In genomic region chr19:7055173-7055572, GRCm38 (mm10) we compare ENCODE assay signal across 9 mouse cellular contexts. TPM values are rescaled to one million over a fixed set of nuclear protein-coding genes. Genes with fewer than 3 reads are reported as not detected.
DNase-seq lines count a peak whose midpoint lies in the region; ATAC-seq and TF ChIP-seq lines count a peak whose summit lies in the region.
"Had no signal": no experiment of that assay in that cellular context is flagged by ENCODE, and none has a peak within 500 bp of the region (broad histone marks: within the 10 kb centered on the region; RNA-seq: fewer than 3 reads in every experiment).

No protein-coding gene starts in this region.

- ATAC-seq in heart, embryonic 14.5 days (ENCODE audit: insufficient number of reproducible peaks, insufficient read depth, low FRiP score, low read depth): no peak
- no peak for ATAC-seq in heart, postnatal 0 days (ENCODE audit: insufficient read depth, low read depth)
- no peak for ATAC-seq in forebrain, embryonic 16.5 days

- TF ChIP-seq EP300 in heart, postnatal 0 days (IDR thresholded peaks at IDR 0.05; ENCODE audit: low read depth): no peak

- H3K27me3 ChIP-seq in heart, embryonic 14.5 days (ENCODE audit: control insufficient read depth, insufficient read depth, low read length): no peaks in the 10 kb centered on the region
- peaks cover 21% of the 10 kb centered on the region; the same call in 1 of the 2 replicates for H3K27me3 ChIP-seq in heart, embryonic 10.5 days (ENCODE audit: insufficient read depth, poor library complexity, severe bottlenecking)
- H3K27me3 ChIP-seq in heart, postnatal 0 days (ENCODE audit: control insufficient read depth, insufficient read depth, low read length): no peaks in the 10 kb centered on the region
- peaks cover 48% of the 10 kb centered on the region for H3K27me3 ChIP-seq in midbrain, embryonic 10.5 days (ENCODE audit: low read depth, poor library complexity, severe bottlenecking)
- no peaks in the 10 kb centered on the region for H3K27me3 ChIP-seq in forebrain, embryonic 16.5 days (replicated peaks; ENCODE audit: control insufficient read depth, insufficient read depth, low read length)

- WGBS in heart, embryonic 14.5 days: 34% methylated on average over 3 of the region's 3 CpGs
- WGBS in heart, embryonic 10.5 days: 41% methylated on average over 3 of the region's 3 CpGs
- 36% methylated on average over 3 of the region's 3 CpGs for WGBS in heart, postnatal 0 days
- 45% methylated on average over 3 of the region's 3 CpGs for WGBS in midbrain, embryonic 10.5 days
- whole genome bisulfite sequencing in forebrain, embryonic 16.5 days: 38% methylated on average over 3 of the region's 3 CpGs

- H3K27ac ChIP-seq in heart, embryonic 14.5 days (replicated peaks in 1 of 2; ENCODE audit: control insufficient read depth in 1 of 2, insufficient read depth in 1 of 2, low read depth in 2 of 2, low read length in 2 of 2): peak overlapping the region; percentile 7 to 62; a peak in 3 of 4 replicates
- no peak overlapping the region for H3K27ac ChIP-seq in heart, embryonic 10.5 days
- peak overlapping the region; percentile 67 for H3K27ac ChIP-seq in heart, postnatal 0 days (ENCODE audit: low read depth)
- H3K27ac ChIP-seq in midbrain, embryonic 10.5 days (replicated peaks): no peak overlapping the region
- no peak overlapping the region for H3K27ac ChIP-seq in forebrain, embryonic 16.5 days (ENCODE audit: low read length)

- H3K4me2 ChIP-seq in heart, embryonic 14.5 days (ENCODE audit: low read length): peak overlapping the region; percentile 18; the same call in 1 of the 2 replicates
- no peak overlapping the region for H3K4me2 ChIP-seq in heart, postnatal 0 days (ENCODE audit: low read depth, low read length)
- no peak overlapping the region for H3K4me2 ChIP-seq in forebrain, embryonic 16.5 days (ENCODE audit: low read length)

- no peaks in the 10 kb centered on the region for H3K9me3 ChIP-seq in heart, embryonic 14.5 days (ENCODE audit: control insufficient read depth, low read length)
- H3K9me3 ChIP-seq in heart, embryonic 10.5 days: no peaks in the 10 kb centered on the region
- peaks cover 7% of the 10 kb centered on the region; the same call in 1 of the 2 replicates for H3K9me3 ChIP-seq in heart, postnatal 0 days (replicated peaks; ENCODE audit: control insufficient read depth, low read length)
- no peaks in the 10 kb centered on the region for H3K9me3 ChIP-seq in midbrain, embryonic 10.5 days (replicated peaks)
- H3K9me3 ChIP-seq in forebrain, embryonic 16.5 days (ENCODE audit: control insufficient read depth, low read length): no peaks in the 10 kb centered on the region

- no peak for DNase-seq in heart, embryonic 10.5 days (ENCODE audit: low spot score)
- peak; percentile 57 for DNase-seq in 416B (ENCODE audit: low read depth)
- DNase-seq in ES-CJ7 (ENCODE audit: low read depth, low spot score): peak; percentile 71
- peak; percentile 63 for DNase-seq in heart, postnatal 0 days (ENCODE audit: low spot score)
- no peak for DNase-seq in midbrain, embryonic 10.5 days (ENCODE audit: low spot score)
- DNase-seq in cerebellum, adult 9-11 months: no peak

- TF ChIP-seq CTCF in heart, postnatal 0 days (IDR thresholded peaks at IDR 0.05; ENCODE audit: low read depth): peak; percentile 16; the same call in 1 of the 2 replicates

- no peaks in the 10 kb centered on the region for H3K36me3 ChIP-seq in heart, embryonic 14.5 days (ENCODE audit: control insufficient read depth, insufficient read depth, low read length)
- H3K36me3 ChIP-seq in heart, embryonic 10.5 days: no peaks in the 10 kb centered on the region
- H3K36me3 ChIP-seq in heart, postnatal 0 days (replicated peaks; ENCODE audit: control insufficient read depth, insufficient read depth, low read length): no peaks in the 10 kb centered on the region
- no peaks in the 10 kb centered on the region for H3K36me3 ChIP-seq in midbrain, embryonic 10.5 days
- H3K36me3 ChIP-seq in forebrain, embryonic 16.5 days (ENCODE audit: control insufficient read depth, insufficient read depth): no peaks in the 10 kb centered on the region

- H3K9ac ChIP-seq in heart, embryonic 14.5 days (ENCODE audit: low read length): no peak overlapping the region
- 0 out of 2 replicates have a peak overlapping the region, but pooled peaks have one; percentile 4 for H3K9ac ChIP-seq in heart, postnatal 0 days (replicated peaks; ENCODE audit: low read depth, low read length)
- H3K9ac ChIP-seq in forebrain, embryonic 16.5 days (replicated peaks; ENCODE audit: low read depth, low read length): no peak overlapping the region

- no peak overlapping the region for H3K4me3 ChIP-seq in heart, embryonic 14.5 days (ENCODE audit: control insufficient read depth in 1 of 2, insufficient read depth in 1 of 2, low read depth in 1 of 2, low read length in 2 of 2)
- no peak overlapping the region for H3K4me3 ChIP-seq in heart, embryonic 10.5 days
- H3K4me3 ChIP-seq in heart, postnatal 0 days (ENCODE audit: low read depth, low read length): no peak overlapping the region
- H3K4me3 ChIP-seq in midbrain, embryonic 10.5 days: no peak overlapping the region
- no peak overlapping the region for H3K4me3 ChIP-seq in forebrain, embryonic 16.5 days (replicated peaks; ENCODE audit: low read length)
- H3K4me3 ChIP-seq: erythroblast, embryonic 14.5 days had no signal

- H3K4me1 ChIP-seq in heart, embryonic 14.5 days (ENCODE audit: control insufficient read depth in 2 of 2, insufficient read depth in 2 of 2, low read length in 2 of 2): peaks cover 24% of the 10 kb centered on the region in 2 experiments
- peaks cover 33% of the 10 kb centered on the region for H3K4me1 ChIP-seq in heart, embryonic 10.5 days
- H3K4me1 ChIP-seq in heart, postnatal 0 days (ENCODE audit: control insufficient read depth, insufficient read depth): peaks cover 16% of the 10 kb centered on the region
- peaks cover 33% of the 10 kb centered on the region for H3K4me1 ChIP-seq in midbrain, embryonic 10.5 days
- H3K4me1 ChIP-seq in forebrain, embryonic 16.5 days (replicated peaks; ENCODE audit: control insufficient read depth, insufficient read depth, low read length): peaks cover 18% of the 10 kb centered on the region

RNA-seq across cellular contexts. Expression of gene Macrod1, which starts 1.4 kb away (rescaled TPM):
- 50.5 and 53.0 TPM in 2 replicates for polyA plus RNA-seq in heart, embryonic 14.5 days (2014; fragmentation: Nextera tagmentation; extraction: Ambion mirVana)
- 8.0 and 12.4 TPM in 2 replicates for polyA plus RNA-seq in heart, embryonic 10.5 days (2016; fragmentation: Nextera tagmentation; extraction: Ambion mirVana)
- 122 and 170 TPM in 2 replicates for total RNA-seq in heart, postnatal 0 days (2014; rRNA removed; ENCODE audit: low replicate concordance)
- polyA plus RNA-seq in heart, postnatal 0 days (2015; fragmentation: Nextera tagmentation; extraction: Ambion mirVana): 112 and 113 TPM in 2 replicates
- polyA plus RNA-seq in midbrain, embryonic 10.5 days (2016; fragmentation: Nextera tagmentation; extraction: Ambion mirVana): 2.2 and 2.9 TPM in 2 replicates
- 4.0 and 5.3 TPM in 2 replicates for polyA plus RNA-seq in forebrain, embryonic 16.5 days (2015; fragmentation: Nextera tagmentation; extraction: Ambion mirVana)

RNA-seq across cellular contexts. Expression of gene Stip1, which starts 15.4 kb away (rescaled TPM):
- 174 and 175 TPM in 2 replicates for polyA plus RNA-seq in heart, embryonic 14.5 days (2014; fragmentation: Nextera tagmentation; extraction: Ambion mirVana)
- 320 and 388 TPM in 2 replicates for polyA plus RNA-seq in heart, embryonic 10.5 days (2016; fragmentation: Nextera tagmentation; extraction: Ambion mirVana)
- total RNA-seq in heart, postnatal 0 days (2014; rRNA removed; ENCODE audit: low replicate concordance): 94.6 and 99.7 TPM in 2 replicates
- 98.3 and 98.5 TPM in 2 replicates for polyA plus RNA-seq in heart, postnatal 0 days (2015; fragmentation: Nextera tagmentation; extraction: Ambion mirVana)
- polyA plus RNA-seq in midbrain, embryonic 10.5 days (2016; fragmentation: Nextera tagmentation; extraction: Ambion mirVana): 427 and 470 TPM in 2 replicates
- 246 and 247 TPM in 2 replicates for polyA plus RNA-seq in forebrain, embryonic 16.5 days (2015; fragmentation: Nextera tagmentation; extraction: Ambion mirVana)

RNA-seq across cellular contexts. Expression of gene Fermt3, which starts 35.9 kb away (rescaled TPM):
- 5.2 and 6.6 TPM in 2 replicates for polyA plus RNA-seq in heart, embryonic 14.5 days (2014; fragmentation: Nextera tagmentation; extraction: Ambion mirVana)
- polyA plus RNA-seq in heart, embryonic 10.5 days (2016; fragmentation: Nextera tagmentation; extraction: Ambion mirVana): 10.6 and 22.7 TPM in 2 replicates
- 8.9 and 11.1 TPM in 2 replicates for total RNA-seq in heart, postnatal 0 days (2014; rRNA removed; ENCODE audit: low replicate concordance)
- polyA plus RNA-seq in heart, postnatal 0 days (2015; fragmentation: Nextera tagmentation; extraction: Ambion mirVana): 4.9 and 5.1 TPM in 2 replicates
- 8.5 and 10.3 TPM in 2 replicates for polyA plus RNA-seq in midbrain, embryonic 10.5 days (2016; fragmentation: Nextera tagmentation; extraction: Ambion mirVana)
- 3.3 and 3.8 TPM in 2 replicates for polyA plus RNA-seq in forebrain, embryonic 16.5 days (2015; fragmentation: Nextera tagmentation; extraction: Ambion mirVana)

RNA-seq across cellular contexts. Expression of gene Flrt1, which starts 50.4 kb away (rescaled TPM):
- polyA plus RNA-seq in heart, embryonic 14.5 days (2014; fragmentation: Nextera tagmentation; extraction: Ambion mirVana): 1.4 and 1.5 TPM in 2 replicates
- 0.53 and 1.0 TPM in 2 replicates for polyA plus RNA-seq in heart, embryonic 10.5 days (2016; fragmentation: Nextera tagmentation; extraction: Ambion mirVana)
- 0.23 and 0.89 TPM in 2 replicates for total RNA-seq in heart, postnatal 0 days (2014; rRNA removed; ENCODE audit: low replicate concordance)
- polyA plus RNA-seq in heart, postnatal 0 days (2015; fragmentation: Nextera tagmentation; extraction: Ambion mirVana): 1.0 TPM in 2 replicates
- polyA plus RNA-seq in midbrain, embryonic 10.5 days (2016; fragmentation: Nextera tagmentation; extraction: Ambion mirVana): 6.0 and 7.5 TPM in 2 replicates
- 13.8 and 16.1 TPM in 2 replicates for polyA plus RNA-seq in forebrain, embryonic 16.5 days (2015; fragmentation: Nextera tagmentation; extraction: Ambion mirVana)
- polyA plus RNA-seq: erythroblast, embryonic 14.5 days had no signal

RNA-seq across cellular contexts. Expression of gene Trpt1, which starts 59.2 kb away (rescaled TPM):
- 20.0 and 22.0 TPM in 2 replicates for polyA plus RNA-seq in heart, embryonic 14.5 days (2014; fragmentation: Nextera tagmentation; extraction: Ambion mirVana)
- polyA plus RNA-seq in heart, embryonic 10.5 days (2016; fragmentation: Nextera tagmentation; extraction: Ambion mirVana): 11.3 and 16.7 TPM in 2 replicates
- 12.6 and 32.0 TPM in 2 replicates for total RNA-seq in heart, postnatal 0 days (2014; rRNA removed; ENCODE audit: low replicate concordance)
- polyA plus RNA-seq in heart, postnatal 0 days (2015; fragmentation: Nextera tagmentation; extraction: Ambion mirVana): 27.1 and 28.4 TPM in 2 replicates
- 9.5 and 11.3 TPM in 2 replicates for polyA plus RNA-seq in midbrain, embryonic 10.5 days (2016; fragmentation: Nextera tagmentation; extraction: Ambion mirVana)
- polyA plus RNA-seq in forebrain, embryonic 16.5 days (2015; fragmentation: Nextera tagmentation; extraction: Ambion mirVana): 12.5 and 17.9 TPM in 2 replicates

Comparison
In these comparisons a context has a peak if more than half of its experiments do, and no peak if none do; other contexts are left out.
1. H3K27ac ChIP-seq: peak in heart, embryonic 14.5 days (2 of 2) and heart, postnatal 0 days (single experiment); none in heart, embryonic 10.5 days (single experiment), midbrain, embryonic 10.5 days (single experiment) and forebrain, embryonic 16.5 days (single experiment).
2. DNase-seq: peak in 416B (single experiment), ES-CJ7 (single experiment) and heart, postnatal 0 days (single experiment); none in heart, embryonic 10.5 days (single experiment), midbrain, embryonic 10.5 days (single experiment) and cerebellum, adult 9-11 months (single experiment).